Mouse (Mus musculus): ENCODE data around the gene Zfp651.

GRCm38 (mm10) chr9:121740490-121740889 lies 18.6 kb upstream of the Zfp651 start:
- TF ChIP-seq CTCF (IDR thresholded peaks at IDR 0.05; ENCODE audit: insufficient read depth, low read depth, low read length) (no peak), POLR2A (IDR thresholded peaks at IDR 0.05; ENCODE audit: insufficient read depth, low read depth, low read length) (no peak)
